Mouse (Mus musculus) lung, postnatal 14 days (tissue): Measurements from ENCODE around the gene Slc25a53.
"Not testable (repeated sequence)": the region's sequence is repeated elsewhere in the genome, so short reads cannot be mapped to it uniquely, and the experiment has no call there.

Experiments used
- DNase-seq: peaks from one replicate; pipeline ENCODE4 v3.0.0; 2021

Gene Slc25a53

GRCm38 (mm10) chrX:136958300-136958699, 79.8 kb downstream of the Slc25a53 start:
- not testable (repeated sequence) for DNase-seq

- peak; percentile 30 for DNase-seq
These were observed 80.4 kb downstream of the Slc25a53 start for GRCm38 (mm10) chrX:136957583-136958279.

GRCm38 (mm10) chrX:136937985-136938384, 100.1 kb downstream of the Slc25a53 start:
- no peak for DNase-seq
